8 mouse cellular contexts compared by ENCODE assay signal in genomic region chr7:4500892-4501471, GRCm38 (mm10). TPM values are rescaled to one million over a fixed set of nuclear protein-coding genes. Genes with fewer than 3 reads are reported as not detected.
DNase-seq lines count a peak whose midpoint lies in the region; ATAC-seq and TF ChIP-seq lines count a peak whose summit lies in the region.

No protein-coding gene starts in this region.

- no peaks in the 10 kb centered on the region for H3K27me3 ChIP-seq in heart, adult 2 months (ENCODE audit: control insufficient read depth, insufficient read depth, low read length)
- H3K27me3 ChIP-seq in liver, embryonic 12.5 days (replicated peaks), result no peaks in the 10 kb centered on the region
- no peaks in the 10 kb centered on the region for H3K27me3 ChIP-seq in myocyte (ENCODE audit: control insufficient read depth, insufficient read depth, insufficient read length)
- no peaks in the 10 kb centered on the region for H3K27me3 ChIP-seq in stomach, embryonic 16.5 days (ENCODE audit: control insufficient read depth, insufficient read depth, low read length)

- 1% methylated on average over 52 of the region's 52 CpGs for whole genome bisulfite sequencing in heart, adult 2 months
- WGBS in liver, embryonic 12.5 days (ENCODE audit: insufficient replicate concordance), result 0% methylated on average over 49 of the region's 52 CpGs
- under 1% methylated on average over 34 of the region's 52 CpGs for WGBS in stomach, embryonic 16.5 days

- no peak for TF ChIP-seq EP300 in heart, adult 2 months (IDR thresholded peaks at IDR 0.05; ENCODE audit: insufficient read depth, low read depth, low read length)

- no peak for TF ChIP-seq POLR2A in heart, adult 2 months (IDR thresholded peaks at IDR 0.05; ENCODE audit: insufficient read depth, low read depth, low read length)
- peak; percentile 18 for TF ChIP-seq POLR2A in myocyte (IDR thresholded peaks at IDR 0.05; ENCODE audit: insufficient read length, low read depth)

- intact Hi-C loops in heart, adult 2 months (cut with DNase I), result loop anchor here (5.0 to 10.0 kb wide), 3 partner anchors 54 to 414 kb away; partner anchors contain the start of genes Leng8, Rdh13 and Zfp628
- intact Hi-C loops in heart, postnatal 25 days (cut with DNase I), result loop anchor here (10.0 kb wide), 1 partner anchor 366 kb away; the partner anchor contains the start of gene Leng8

- TF ChIP-seq CTCF in heart, adult 2 months (IDR thresholded peaks at IDR 0.05), result no peak

- H3K4me2 ChIP-seq in liver, embryonic 12.5 days, result peak overlapping the region; percentile 77
- peak overlapping the region; percentile 68 for H3K4me2 ChIP-seq in myocyte (ENCODE audit: low read depth)
- H3K4me2 ChIP-seq in stomach, embryonic 16.5 days (ENCODE audit: low read depth, low read length), result peak overlapping the region; percentile 83

- ATAC-seq in granulocyte monocyte progenitor cell, adult 5-6 weeks (replicated peaks; ENCODE audit: poor library complexity, severe bottlenecking), result peak; percentile 33
- ATAC-seq in liver, embryonic 12.5 days, result peak; percentile 65
- peak; percentile 11; the same call in 1 of the 2 replicates for ATAC-seq in stomach, embryonic 16.5 days (ENCODE audit: insufficient read depth, low FRiP score)

- H3ac ChIP-seq in myocyte (ENCODE audit: control insufficient read depth, insufficient read length), result peak overlapping the region; percentile 76

- peak overlapping the region; percentile 92 for H3K9ac ChIP-seq in heart, adult 2 months (ENCODE audit: low read depth, low read length)
- peak overlapping the region; percentile 95 for H3K9ac ChIP-seq in liver, embryonic 12.5 days
- H3K9ac ChIP-seq in stomach, embryonic 16.5 days (ENCODE audit: low read length), result peak overlapping the region; percentile 96

- H3K79me2 ChIP-seq in heart, adult 2 months (replicated peaks; ENCODE audit: control insufficient read depth, insufficient read depth, low read length), result peaks cover 7% of the 10 kb centered on the region
- peaks cover 50% of the 10 kb centered on the region for H3K79me2 ChIP-seq in myocyte (ENCODE audit: control insufficient read depth, insufficient read depth)

- H3K27ac ChIP-seq in heart, adult 2 months, result peak overlapping the region; percentile 97
- H3K27ac ChIP-seq in liver, embryonic 12.5 days, result peak overlapping the region; percentile 91
- H3K27ac ChIP-seq in stomach, embryonic 16.5 days (ENCODE audit: low read length), result peak overlapping the region; percentile 93

- DNase-seq in heart, adult 2 months, result peak; percentile 68 to 73
- DNase-seq in heart, postnatal 25 days (ENCODE audit: low spot score), result no peak
- DNase-seq in cerebellum, postnatal 10 days, result peak; percentile 79 to 82
- DNase-seq in kidney, adult 9 months, result peak; percentile 32

- peak overlapping the region; percentile 89 for H3K4me3 ChIP-seq in heart, adult 2 months
- H3K4me3 ChIP-seq in liver, embryonic 12.5 days, result peak overlapping the region; percentile 93
- H3K4me3 ChIP-seq in myocyte, result peak overlapping the region; percentile 53
- H3K4me3 ChIP-seq in stomach, embryonic 16.5 days (replicated peaks; ENCODE audit: low read length), result peak overlapping the region; percentile 72

- H3K9me3 ChIP-seq in liver, embryonic 12.5 days (replicated peaks), result no peaks in the 10 kb centered on the region
- H3K9me3 ChIP-seq in stomach, embryonic 16.5 days (replicated peaks; ENCODE audit: control insufficient read depth, low read length), result no peaks in the 10 kb centered on the region

- peaks cover 6% of the 10 kb centered on the region for H3K36me3 ChIP-seq in heart, adult 2 months (ENCODE audit: control insufficient read depth, insufficient read depth, low read length)
- H3K36me3 ChIP-seq in liver, embryonic 12.5 days, result peaks cover 32% of the 10 kb centered on the region
- H3K36me3 ChIP-seq in myocyte (ENCODE audit: control insufficient read depth, insufficient read depth), result peaks cover 8% of the 10 kb centered on the region
- no peaks in the 10 kb centered on the region for H3K36me3 ChIP-seq in stomach, embryonic 16.5 days (ENCODE audit: control insufficient read depth, insufficient read depth, low read length)

- peaks cover 29% of the 10 kb centered on the region for H3K4me1 ChIP-seq in heart, adult 2 months (ENCODE audit: control insufficient read depth, insufficient read depth, low read length)
- H3K4me1 ChIP-seq in liver, embryonic 12.5 days, result peaks cover 70% of the 10 kb centered on the region
- peaks cover 25% of the 10 kb centered on the region for H3K4me1 ChIP-seq in stomach, embryonic 16.5 days (ENCODE audit: control insufficient read depth, insufficient read depth, low read length)

TF ChIP-seq in myocyte, 11 proteins besides CTCF, POLR2A, EP300 and RAD21:
- TF ChIP-seq MAX (IDR thresholded peaks at IDR 0.05; ENCODE audit: low read depth), result no peak
- peak in 1 of 3 experiments; percentile 20 for TF ChIP-seq MYOG (IDR thresholded peaks at IDR 0.05; ENCODE audit: control insufficient read depth in 1 of 3, insufficient read depth in 1 of 3, insufficient read length in 2 of 3, low read depth in 2 of 3)

RNA-seq across cellular contexts. Expression of gene Ppp1r12c, which starts 0.5 kb away (rescaled TPM):
- total RNA-seq in heart, adult 2 months (2021), result 10 to 100 TPM; 62.4 to 67.1 TPM
- polyA plus RNA-seq in heart, adult 2 months (2012; rRNA removed), result 47.0 and 53.2 TPM in 2 replicates
- 10 to 100 TPM; 54.7 to 61.2 TPM for total RNA-seq in heart, postnatal 25 days (2021)
- 92.2 and 131 TPM in 2 replicates for total RNA-seq in granulocyte monocyte progenitor cell, adult 5-6 weeks (2014; fragmentation: Nextera tagmentation)
- 99.6 and 109 TPM in 2 replicates for total RNA-seq in granulocyte monocyte progenitor cell, adult 5-6 weeks (2017)
- polyA plus RNA-seq in liver, embryonic 12.5 days (2016; fragmentation: Nextera tagmentation; extraction: Ambion mirVana), result 41.1 and 42.9 TPM in 2 replicates
- 39.0 TPM for polyA plus RNA-seq in myocyte (2012; fragmentation: generic; extraction: Trizol)
- 20.3 and 22.3 TPM in 2 replicates for polyA plus RNA-seq in stomach, embryonic 16.5 days (2015; fragmentation: Nextera tagmentation; extraction: Ambion mirVana)

RNA-seq across cellular contexts. Expression of gene Tnnt1, which starts 15.2 kb away (rescaled TPM):
- total RNA-seq in heart, adult 2 months (2021), result 10 to 100 TPM; 15.6 to 19.7 TPM
- 9.2 and 12.1 TPM in 2 replicates for polyA plus RNA-seq in heart, adult 2 months (2012; rRNA removed)
- total RNA-seq in heart, postnatal 25 days (2021), result 10 to 100 TPM; 26.1 to 30.7 TPM
- 7.3 and 16.1 TPM in 2 replicates for total RNA-seq in granulocyte monocyte progenitor cell, adult 5-6 weeks (2014; fragmentation: Nextera tagmentation)
- total RNA-seq in granulocyte monocyte progenitor cell, adult 5-6 weeks (2017), result 14.1 and 22.3 TPM in 2 replicates
- polyA plus RNA-seq in liver, embryonic 12.5 days (2016; fragmentation: Nextera tagmentation; extraction: Ambion mirVana), result 13.7 and 17.9 TPM in 2 replicates
- polyA plus RNA-seq in myocyte (2012; fragmentation: generic; extraction: Trizol), result 1,403 TPM
- polyA plus RNA-seq in stomach, embryonic 16.5 days (2015; fragmentation: Nextera tagmentation; extraction: Ambion mirVana), result 26.7 and 111 TPM in 2 replicates

RNA-seq across cellular contexts. Expression of gene Tnni3, which starts 23.0 kb away (rescaled TPM):
- over 10,000 TPM in 1 of 2 experiments, 1,000 to 10,000 TPM in 1; 9,834 to 11,008 TPM for total RNA-seq in heart, adult 2 months (2021)
- polyA plus RNA-seq in heart, adult 2 months (2012; rRNA removed), result 13,898 and 21,553 TPM in 2 replicates
- over 10,000 TPM in 1 of 2 experiments, 1,000 to 10,000 TPM in 1; 9,719 to 10,316 TPM for total RNA-seq in heart, postnatal 25 days (2021)
- 17.0 TPM in 1 of 2 replicates, not detected in the other for total RNA-seq in granulocyte monocyte progenitor cell, adult 5-6 weeks (2014; fragmentation: Nextera tagmentation)
- total RNA-seq in granulocyte monocyte progenitor cell, adult 5-6 weeks (2017), result 2.7 and 4.1 TPM in 2 replicates
- 1.7 and 1.8 TPM in 2 replicates for polyA plus RNA-seq in liver, embryonic 12.5 days (2016; fragmentation: Nextera tagmentation; extraction: Ambion mirVana)
- polyA plus RNA-seq in myocyte (2012; fragmentation: generic; extraction: Trizol), result 13.3 TPM
- 5.1 and 7.4 TPM in 2 replicates for polyA plus RNA-seq in stomach, embryonic 16.5 days (2015; fragmentation: Nextera tagmentation; extraction: Ambion mirVana)

RNA-seq across cellular contexts. Expression of gene Dnaaf3, which starts 31.3 kb away (rescaled TPM):
- total RNA-seq in heart, adult 2 months (2021), result 1 to 10 TPM; 2.3 to 2.7 TPM
- 12.4 and 13.2 TPM in 2 replicates for polyA plus RNA-seq in heart, adult 2 months (2012; rRNA removed)
- total RNA-seq in heart, postnatal 25 days (2021), result 1 to 10 TPM; 2.6 to 3.2 TPM
- 0.81 and 2.5 TPM in 2 replicates for total RNA-seq in granulocyte monocyte progenitor cell, adult 5-6 weeks (2014; fragmentation: Nextera tagmentation)
- total RNA-seq in granulocyte monocyte progenitor cell, adult 5-6 weeks (2017), result 0.43 and 0.88 TPM in 2 replicates
- 0.24 and 0.26 TPM in 2 replicates for polyA plus RNA-seq in liver, embryonic 12.5 days (2016; fragmentation: Nextera tagmentation; extraction: Ambion mirVana)
- polyA plus RNA-seq in myocyte (2012; fragmentation: generic; extraction: Trizol), result 2.2 TPM
- polyA plus RNA-seq in stomach, embryonic 16.5 days (2015; fragmentation: Nextera tagmentation; extraction: Ambion mirVana), result 2.2 TPM in 2 replicates

RNA-seq across cellular contexts. Expression of gene Eps8l1, which starts 40.5 kb away (rescaled TPM):
- 1 to 10 TPM; 3.3 to 3.5 TPM for total RNA-seq in heart, adult 2 months (2021)
- polyA plus RNA-seq in heart, adult 2 months (2012; rRNA removed), result 0.74 and 0.82 TPM in 2 replicates
- total RNA-seq in heart, postnatal 25 days (2021), result 1 to 10 TPM; 2.3 to 3.6 TPM
- 5.0 and 7.7 TPM in 2 replicates for total RNA-seq in granulocyte monocyte progenitor cell, adult 5-6 weeks (2014; fragmentation: Nextera tagmentation)
- total RNA-seq in granulocyte monocyte progenitor cell, adult 5-6 weeks (2017), result 1.6 and 7.1 TPM in 2 replicates
- polyA plus RNA-seq in liver, embryonic 12.5 days (2016; fragmentation: Nextera tagmentation; extraction: Ambion mirVana), result 1.3 and 2.1 TPM in 2 replicates
- 0.12 TPM for polyA plus RNA-seq in myocyte (2012; fragmentation: generic; extraction: Trizol)
- 12.1 and 15.0 TPM in 2 replicates for polyA plus RNA-seq in stomach, embryonic 16.5 days (2015; fragmentation: Nextera tagmentation; extraction: Ambion mirVana)

Comparison
In these comparisons a context has a peak if more than half of its experiments do, and no peak if none do; other contexts are left out.
1. ATAC-seq: peak in every context shown above with its lines; median percentile 65 in liver, embryonic 12.5 days; 33 in granulocyte monocyte progenitor cell, adult 5-6 weeks; 11 in stomach, embryonic 16.5 days.
2. RNA of gene Tnnt1, which starts 15.2 kb away (polyA plus RNA-seq): 1,403 TPM in myocyte (single experiment); 26.7 to 111 TPM in stomach, embryonic 16.5 days, 13.7 to 17.9 TPM in liver, embryonic 12.5 days and 9.2 to 12.1 TPM in heart, adult 2 months; every median in the first group is over 10 times any median in the second.
3. RNA of gene Tnni3, which starts 23.0 kb away (polyA plus RNA-seq): 13,898 to 21,553 TPM in heart, adult 2 months; 13.3 TPM in myocyte (single experiment), 5.1 to 7.4 TPM in stomach, embryonic 16.5 days and 1.7 to 1.8 TPM in liver, embryonic 12.5 days; every median in the first group is over 100 times any median in the second.
4. Peak in every context shown above with its lines, with median percentiles within 50 percentile points of each other: H3K27ac ChIP-seq, H3K4me3 ChIP-seq, H3K9ac ChIP-seq and H3K4me2 ChIP-seq.